Mouse (Mus musculus) limb, embryonic 12.5 days (tissue): Measurements from ENCODE around the gene E2f4. TPM values are rescaled to one million over a fixed set of nuclear protein-coding genes. Genes with fewer than 3 reads are reported as not detected.
"Not testable (repeated sequence)": the region's sequence is repeated elsewhere in the genome, so short reads cannot be mapped to it uniquely, and the experiment has no call there.

ENCODE experiments used
- ATAC-seq: fragments of 200-750 bp; cut with Nextera tagmentation; 2 replicates; pipeline ENCODE4 v1.8.0; 2017; ENCODE audit warnings: low read depth, moderate TSS enrichment; ENCODE audit not compliant: insufficient number of reproducible peaks, insufficient read depth, low FRiP score, low TSS enrichment
- H3K27ac ChIP-seq: fragments of 300-500 bp; sonication (generic); 2 replicates; pipeline ENCODE4 v1.5.1; 2016; ENCODE audit warnings: mild to moderate bottlenecking, moderate library complexity
- H3K27me3 ChIP-seq: fragments of 300-500 bp; sonication (generic); 2 replicates; pipeline ENCODE4 v1.6.1; 2016; ENCODE audit warnings: mild to moderate bottlenecking, moderate library complexity
- H3K36me3 ChIP-seq: fragments of 300-500 bp; sonication (generic); 2 replicates; pipeline ENCODE4 v1.6.1; 2016; ENCODE audit warnings: mild to moderate bottlenecking, moderate library complexity
- H3K4me1 ChIP-seq: fragments of 300-500 bp; sonication (generic); replicated peaks from 2 replicates; pipeline ENCODE4 v1.6.1; 2016
- H3K4me2 ChIP-seq: fragments of 300-500 bp; sonication (generic); 2 replicates; pipeline ENCODE4 v1.6.1; 2016; ENCODE audit warnings: mild to moderate bottlenecking, moderate library complexity
- H3K4me3 ChIP-seq: fragments of 300-500 bp; sonication (generic); replicated peaks from 2 replicates; pipeline ENCODE4 v1.5.1; 2016; ENCODE audit warnings: mild to moderate bottlenecking
- H3K9ac ChIP-seq: fragments of 300-500 bp; sonication (generic); replicated peaks from 2 replicates; pipeline ENCODE4 v1.6.1; 2016; ENCODE audit warnings: mild to moderate bottlenecking, moderate library complexity
- H3K9me3 ChIP-seq: fragments of 300-500 bp; sonication (generic); 2 replicates; pipeline ENCODE4 v1.6.1; 2016; ENCODE audit warnings: mild to moderate bottlenecking, moderate library complexity
- WGBS: fragments of 180-500 bp; shearing (Covaris S2); methylation state at CpG from one replicate; pipeline ENCODE4 v1.1.7; 2016; 5-methylcytosine and 5-hydroxymethylcytosine counted together
- polyA plus RNA-seq: library from polyadenylated mRNA; unstranded; fragments of >200 nt; fragmentation: Nextera tagmentation; extraction: Ambion mirVana; gene quantifications from 2 replicates; pipeline ENCODE4 v1.2.1, GENCODE M21; 2016

The E2f4 gene
- polyA plus RNA-seq, 1 experiment from 2014 or later = 75.6 TPM

DNA sequence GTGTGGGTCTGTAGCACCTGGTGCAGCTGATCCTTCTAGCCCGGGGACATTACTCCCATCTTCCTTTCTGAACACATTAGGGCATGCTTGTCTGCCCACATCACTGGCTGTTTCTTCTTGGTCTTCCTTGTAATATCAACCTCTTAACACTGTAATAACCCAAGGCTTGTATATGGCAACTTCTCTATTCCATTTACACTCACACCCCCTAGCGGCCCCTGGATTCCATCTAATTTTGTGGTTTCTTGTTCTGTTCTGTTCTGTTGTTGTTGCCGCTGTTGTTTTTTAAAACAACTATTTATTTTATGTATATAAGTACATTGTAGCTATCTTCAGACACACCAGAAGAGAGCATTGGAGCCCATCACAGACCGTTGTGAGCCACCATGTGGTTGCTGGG is 10.6 kb upstream of the E2f4 start:
- Histone ChIP-seq H3K27me3 (peaks cover 25% of the 10 kb centered on the region), H3K36me3 (peaks cover 32% of the 10 kb centered on the region), H3K4me2 (no peak overlapping the region), H3K9ac (no peak overlapping the region), H3K4me1 (peaks cover 26% of the 10 kb centered on the region), H3K27ac (no peak overlapping the region), H3K4me3 (no peak overlapping the region), H3K9me3 (no peaks in the 10 kb centered on the region)
- no peak for ATAC-seq
- WGBS = 86% methylated on average over 4 of the region's 4 CpGs

DNA sequence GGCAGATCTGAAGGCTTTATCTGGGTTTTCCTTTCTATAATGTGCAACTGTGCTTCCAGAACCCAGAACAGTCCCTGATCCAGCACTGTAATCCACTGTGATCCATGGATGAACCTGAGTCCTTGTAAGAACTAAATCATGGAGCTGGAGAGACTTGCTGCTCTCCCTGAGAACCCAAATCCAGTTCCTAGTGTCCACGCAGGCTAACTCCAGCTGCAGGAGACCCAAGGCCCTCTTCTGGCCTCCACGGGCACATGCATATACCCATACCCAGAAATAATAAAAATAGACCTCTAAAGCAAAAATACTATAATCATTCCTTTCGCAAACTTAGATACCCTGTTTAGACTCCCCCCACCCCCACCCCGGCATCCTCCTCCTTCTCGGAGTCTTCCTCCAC is 9.2 kb upstream of the E2f4 start:
- Histone ChIP-seq H3K27ac (no peak overlapping the region), H3K9me3 (no peaks in the 10 kb centered on the region), H3K36me3 (peaks cover 19% of the 10 kb centered on the region), H3K4me2 (peak overlapping the region; percentile 83), H3K27me3 (peaks cover 23% of the 10 kb centered on the region), H3K9ac (no peak overlapping the region), H3K4me1 (peaks cover 26% of the 10 kb centered on the region), H3K4me3 (0 out of 2 replicates have a peak overlapping the region, but pooled peaks have one; percentile 50)
- WGBS = 85% methylated on average over 5 of the region's 5 CpGs
- ATAC-seq = no peak

DNA sequence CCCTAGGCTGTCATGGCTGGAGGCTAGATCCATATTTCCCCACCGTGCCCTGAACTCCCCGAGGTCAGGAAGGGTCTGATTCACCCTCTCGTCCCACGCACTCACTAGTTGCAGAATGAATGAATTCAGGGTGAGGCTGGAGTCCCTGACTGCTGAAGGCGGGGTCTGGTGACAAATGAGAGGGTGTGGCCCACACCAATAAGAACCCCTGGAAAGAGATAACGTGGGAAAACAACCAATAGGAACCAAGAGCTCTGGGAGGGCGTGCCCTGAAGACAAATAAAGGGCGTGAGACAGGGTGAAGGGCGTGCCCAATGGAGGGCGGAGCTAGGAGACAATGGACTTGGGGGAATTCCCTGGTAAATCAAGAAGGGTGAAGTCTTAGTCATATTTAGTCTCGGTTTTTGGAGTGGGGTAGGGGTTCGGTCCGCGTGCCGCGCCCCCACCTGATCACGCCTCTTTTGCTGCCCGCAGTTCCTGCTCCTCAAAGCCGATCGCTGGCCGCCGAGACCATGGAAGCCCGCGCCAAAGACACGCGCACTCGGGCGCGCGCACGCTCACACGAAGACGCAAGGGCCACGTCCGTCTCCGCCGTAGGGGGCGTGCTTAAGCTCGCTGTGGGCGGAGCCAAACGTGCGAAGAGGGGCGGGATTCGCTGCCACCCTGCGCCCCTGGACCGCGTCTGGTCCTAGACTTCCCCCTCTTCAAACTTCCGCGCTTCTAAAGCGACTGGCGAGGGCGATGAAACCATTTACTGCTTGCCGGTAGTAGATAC is 8.3 kb upstream of the E2f4 start:
- H3K4me3 ChIP-seq = peak overlapping the region; percentile 50
- H3K9me3 ChIP-seq = no peaks in the 10 kb centered on the region
- ATAC-seq = peak; percentile 86
- peaks cover 26% of the 10 kb centered on the region for H3K4me1 ChIP-seq
- peak overlapping the region; percentile 56 for H3K9ac ChIP-seq
- peaks cover 17% of the 10 kb centered on the region for H3K36me3 ChIP-seq
- H3K27me3 ChIP-seq = peaks cover 27% of the 10 kb centered on the region
- WGBS = 1% methylated on average over 53 of the region's 53 CpGs
- H3K4me2 ChIP-seq = peak overlapping the region; percentile 83
- peak overlapping the region; percentile 58 for H3K27ac ChIP-seq

DNA sequence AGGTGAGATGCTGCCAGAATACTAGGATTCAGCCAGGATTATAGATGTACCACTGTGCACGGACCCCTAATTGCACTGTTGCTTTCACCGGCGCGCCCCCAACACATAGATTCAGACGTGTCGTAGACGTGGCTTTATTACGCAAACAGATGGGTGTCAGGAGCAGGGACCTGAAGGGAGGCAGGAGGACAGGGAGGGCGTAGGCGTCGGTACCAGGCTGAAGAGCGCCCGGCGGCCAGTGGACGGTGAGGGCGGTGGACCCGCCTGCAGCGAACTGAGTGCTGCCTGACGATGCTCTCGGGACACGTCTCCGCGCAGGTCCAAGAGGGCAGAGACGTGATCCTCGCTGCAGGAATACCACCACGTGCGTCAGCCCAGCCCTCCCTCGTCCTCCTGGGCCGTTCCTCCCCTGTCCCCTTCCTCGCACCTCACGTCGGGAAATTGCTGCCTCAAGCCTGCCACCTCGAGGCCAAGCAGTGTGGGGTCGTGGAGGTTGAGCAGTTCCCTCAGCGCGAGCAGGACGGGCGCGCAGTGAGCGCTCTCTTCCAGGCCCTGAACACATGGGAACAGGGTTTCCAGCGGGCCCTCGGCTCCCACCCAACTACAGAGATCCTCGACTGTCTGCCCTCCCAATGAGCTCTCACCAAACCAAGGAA is 7.5 kb upstream of the E2f4 start, which contains the start of gene 4931428F04Rik:
Gene 4931428F04Rik (minus strand): TSS at position 60 of the 656 bp plus-strand sequence.
- peak within 1 kb of the TSS; percentile 83 for H3K4me2 ChIP-seq
- ATAC-seq = peak; percentile 23
- peak within 1 kb of the TSS; percentile 56 for H3K9ac ChIP-seq
- H3K9me3 ChIP-seq = no peaks in the 10 kb centered on the region
- peak within 1 kb of the TSS; percentile 50 for H3K4me3 ChIP-seq
- WGBS = 2% methylated on average over 43 of the region's 43 CpGs
- H3K27me3 ChIP-seq = peaks cover 22% of the 10 kb centered on the region
- H3K36me3 ChIP-seq = peaks cover 12% of the 10 kb centered on the region
- peaks cover 26% of the 10 kb centered on the region for H3K4me1 ChIP-seq
- peak within 1 kb of the TSS; percentile 58 for H3K27ac ChIP-seq

DNA sequence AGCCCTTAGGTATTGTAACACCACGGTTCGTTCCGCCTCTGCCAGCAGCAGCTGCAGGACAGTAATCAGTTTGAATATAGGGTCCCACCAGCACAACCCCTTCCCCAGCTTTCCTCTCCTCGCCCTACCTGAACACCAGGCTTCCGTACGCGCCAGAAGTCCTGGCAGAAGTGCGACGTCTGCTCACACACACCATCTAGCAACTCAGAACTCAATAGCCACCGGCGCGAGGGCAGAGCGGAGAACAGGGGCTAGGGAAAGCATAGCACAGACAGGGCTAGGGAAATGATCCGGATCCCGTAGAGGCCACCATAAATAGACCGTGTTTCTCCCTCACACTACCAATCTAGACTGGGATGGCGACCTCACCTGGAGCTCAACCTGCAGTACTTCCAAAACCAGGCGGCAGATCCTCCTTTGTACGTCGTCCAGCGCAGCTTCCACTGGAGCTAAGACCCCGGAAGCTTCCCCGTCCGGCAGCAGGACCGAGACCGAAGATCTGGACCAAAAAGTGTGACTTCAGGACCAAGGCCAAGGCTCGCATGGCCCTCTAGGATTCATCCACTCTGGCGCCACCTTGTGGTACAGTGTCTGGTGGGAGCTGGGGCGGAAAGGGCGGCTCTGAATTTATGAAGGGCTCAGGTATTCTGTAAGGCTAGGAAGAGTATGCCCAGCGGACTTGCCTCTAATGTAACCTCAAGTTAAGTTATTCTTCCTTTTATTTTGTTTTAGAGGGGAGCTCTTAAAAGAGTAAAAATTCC is 6.7 kb upstream of the E2f4 start:
- no peak for ATAC-seq
- Histone ChIP-seq H3K27ac (no peak overlapping the region), H3K4me3 (peak overlapping the region; percentile 50), H3K4me1 (peaks cover 26% of the 10 kb centered on the region), H3K36me3 (peaks cover 7% of the 10 kb centered on the region; the same call in 1 of the 2 replicates), H3K27me3 (peaks cover 24% of the 10 kb centered on the region), H3K9me3 (no peaks in the 10 kb centered on the region), H3K9ac (no peak overlapping the region), H3K4me2 (peak overlapping the region; percentile 83)
- WGBS = 8% methylated on average over 31 of the region's 31 CpGs

DNA sequence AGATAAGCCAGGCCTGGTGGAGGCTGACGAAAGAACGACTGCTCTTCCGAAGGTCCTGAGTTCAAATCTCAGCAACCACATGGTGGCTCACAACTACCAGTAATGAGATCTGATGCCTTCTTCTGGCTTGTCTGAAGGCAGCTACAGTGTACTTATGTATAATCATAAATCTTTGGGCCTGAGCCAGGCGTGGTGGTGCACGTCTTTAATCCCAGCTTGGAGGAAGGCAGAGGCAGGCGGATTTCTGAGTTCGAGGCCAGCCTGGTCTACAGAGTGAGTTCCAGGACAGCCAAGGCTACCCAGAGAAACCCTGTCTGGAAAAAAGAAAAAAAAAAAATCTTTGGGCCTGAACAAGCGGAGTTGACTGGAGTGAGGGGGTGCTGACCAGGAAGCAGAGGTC is 6.1 kb upstream of the E2f4 start:
- 91% methylated on average over 8 of the region's 8 CpGs for WGBS
- H3K4me2 ChIP-seq, ATAC-seq, H3K4me3 ChIP-seq, H3K36me3 ChIP-seq, H3K9me3 ChIP-seq, H3K9ac ChIP-seq, H3K27ac ChIP-seq: not testable (repeated sequence)
- Histone ChIP-seq H3K4me1 (peaks cover 26% of the 10 kb centered on the region), H3K27me3 (peaks cover 27% of the 10 kb centered on the region)

DNA sequence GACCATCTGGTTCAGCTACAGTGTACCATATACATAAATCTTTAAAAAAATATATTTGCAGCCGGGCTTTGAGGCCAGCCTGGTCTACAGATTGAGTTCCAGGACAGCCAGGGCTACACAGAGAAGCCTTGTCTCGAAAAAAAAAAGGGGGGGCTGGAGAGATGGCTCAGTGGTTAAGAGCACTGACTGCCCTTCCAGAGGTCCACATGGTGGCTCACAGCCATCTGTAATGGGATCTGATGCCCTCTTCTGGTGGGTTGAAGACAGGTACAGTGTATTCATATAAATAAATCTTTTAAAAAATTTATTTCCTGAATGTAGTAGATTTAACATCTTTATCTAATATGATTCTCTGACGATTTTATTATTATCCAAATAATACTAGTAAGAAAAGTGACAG is 5.7 kb upstream of the E2f4 start:
- not testable (repeated sequence) for H3K4me2 ChIP-seq, H3K9me3 ChIP-seq, H3K36me3 ChIP-seq, H3K4me3 ChIP-seq, H3K27ac ChIP-seq, H3K9ac ChIP-seq, ATAC-seq
- Histone ChIP-seq H3K4me1 (peaks cover 29% of the 10 kb centered on the region), H3K27me3 (peaks cover 27% of the 10 kb centered on the region)
- WGBS = 62% methylated on average over 3 of the region's 3 CpGs

DNA sequence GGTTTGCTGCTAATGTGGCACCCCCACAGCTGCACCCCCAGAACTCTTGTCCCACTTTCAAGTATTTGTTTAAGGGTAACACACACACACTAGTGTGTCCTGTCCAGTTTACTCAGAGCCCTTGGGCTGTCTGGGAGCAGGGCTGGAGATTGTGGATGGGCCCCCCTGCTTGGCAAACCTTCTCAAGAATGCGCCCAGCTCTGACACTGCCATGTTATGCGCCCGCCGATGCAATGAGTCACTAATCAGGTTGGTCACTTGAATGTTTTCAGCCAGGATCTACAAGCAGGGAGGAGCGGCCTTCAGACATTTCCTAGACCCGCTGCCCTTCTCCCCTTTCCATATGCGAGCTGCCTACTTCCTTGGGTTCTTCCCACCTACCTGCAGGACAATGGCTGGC is 5.0 kb upstream of the E2f4 start:
- peaks cover 32% of the 10 kb centered on the region for H3K4me1 ChIP-seq
- H3K27ac ChIP-seq = no peak overlapping the region
- no peak overlapping the region for H3K4me3 ChIP-seq
- H3K27me3 ChIP-seq = peaks cover 27% of the 10 kb centered on the region
- H3K9ac ChIP-seq = no peak overlapping the region
- 79% methylated on average over 7 of the region's 7 CpGs for WGBS
- no peak for ATAC-seq
- no peak overlapping the region for H3K4me2 ChIP-seq
- no peaks in the 10 kb centered on the region for H3K9me3 ChIP-seq
- no peaks in the 10 kb centered on the region for H3K36me3 ChIP-seq

DNA sequence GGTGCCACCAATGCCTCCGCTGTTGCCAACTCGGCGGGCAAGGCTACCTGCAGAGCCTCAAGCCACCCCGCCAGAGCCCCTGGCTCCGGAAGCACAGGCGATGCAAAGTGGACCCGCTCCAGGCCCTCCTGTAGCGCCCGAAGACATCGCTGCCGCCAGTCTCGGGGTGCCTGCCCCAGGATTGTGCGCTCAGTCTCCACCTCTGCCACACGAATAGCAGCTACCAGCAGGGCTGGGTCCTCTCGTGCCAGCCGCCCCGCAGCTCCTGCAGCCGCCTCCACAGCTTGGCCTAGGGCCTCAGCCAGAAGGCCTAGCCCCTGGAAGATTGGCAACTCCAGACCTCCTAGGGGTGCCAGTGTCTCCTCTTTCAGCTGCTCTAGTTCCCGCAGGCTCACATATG is 4.1 kb upstream of the E2f4 start:
- Histone ChIP-seq H3K4me3 (no peak overlapping the region), H3K9me3 (no peaks in the 10 kb centered on the region), H3K9ac (no peak overlapping the region), H3K4me2 (no peak overlapping the region), H3K36me3 (peaks cover under 1% of the 10 kb centered on the region; the same call in 1 of the 2 replicates), H3K27ac (no peak overlapping the region), H3K4me1 (peaks cover 29% of the 10 kb centered on the region), H3K27me3 (peaks cover 27% of the 10 kb centered on the region)
- no peak for ATAC-seq
- WGBS = 67% methylated on average over 19 of the region's 19 CpGs

DNA sequence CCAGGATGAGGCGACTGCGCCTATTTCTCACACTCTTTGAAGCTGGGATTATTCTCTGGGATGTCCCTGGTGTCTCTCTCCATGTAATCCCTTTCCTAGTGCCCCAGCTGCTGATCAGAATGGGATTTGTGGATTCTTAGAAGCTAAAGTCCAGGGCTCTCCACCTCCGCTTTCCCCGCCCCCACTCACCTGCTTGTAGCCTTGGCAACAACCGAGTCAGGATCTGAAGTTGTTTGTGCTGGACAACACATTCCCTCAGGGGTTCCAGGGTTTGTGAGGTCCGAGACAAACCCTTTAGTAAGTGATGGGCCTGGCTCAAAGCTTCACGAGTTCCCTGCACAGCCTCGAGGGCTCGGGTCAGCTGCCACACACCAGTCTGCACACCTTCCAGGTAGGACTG is 2.7 kb upstream of the E2f4 start:
- Histone ChIP-seq H3K27me3 (peaks cover 25% of the 10 kb centered on the region), H3K4me2 (no peak overlapping the region), H3K4me1 (peaks cover 28% of the 10 kb centered on the region), H3K27ac (no peak overlapping the region), H3K9me3 (no peaks in the 10 kb centered on the region), H3K9ac (0 out of 2 replicates have a peak overlapping the region, but pooled peaks have one; percentile 18), H3K4me3 (0 out of 2 replicates have a peak overlapping the region, but pooled peaks have one; percentile 4), H3K36me3 (peaks cover 13% of the 10 kb centered on the region)
- no peak for ATAC-seq
- 74% methylated on average over 9 of the region's 9 CpGs for WGBS

DNA sequence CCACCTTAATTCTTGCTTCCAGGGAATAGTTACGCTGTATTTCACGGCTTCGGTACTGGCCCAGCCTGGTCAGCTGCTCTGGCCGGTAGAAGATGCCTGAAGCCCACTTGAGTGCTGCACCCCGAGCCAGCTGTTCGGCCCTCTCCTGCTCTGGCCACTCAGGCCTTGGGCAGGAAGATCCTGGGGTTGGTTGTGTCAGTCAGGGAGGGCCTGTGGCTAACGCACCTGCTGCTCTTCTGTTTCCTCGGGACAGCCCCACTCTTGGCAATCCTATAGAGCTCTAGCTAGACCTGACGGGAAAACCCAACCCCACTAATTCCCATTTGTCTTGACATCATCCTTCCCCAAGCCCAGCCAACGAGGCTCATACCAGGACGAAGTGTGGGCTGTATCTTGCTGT is 2.2 kb upstream of the E2f4 start:
- Histone ChIP-seq H3K36me3 (peaks cover 18% of the 10 kb centered on the region), H3K4me1 (peaks cover 23% of the 10 kb centered on the region), H3K27me3 (peaks cover 20% of the 10 kb centered on the region), H3K4me3 (0 out of 2 replicates have a peak overlapping the region, but pooled peaks have one; percentile 4), H3K9me3 (no peaks in the 10 kb centered on the region), H3K9ac (no peak overlapping the region), H3K27ac (no peak overlapping the region), H3K4me2 (no peak overlapping the region)
- 73% methylated on average over 11 of the region's 11 CpGs for WGBS
- ATAC-seq = no peak
